Mouse (Mus musculus): ENCODE data around the gene Pdgfa.

The Pdgfa gene

DNA sequence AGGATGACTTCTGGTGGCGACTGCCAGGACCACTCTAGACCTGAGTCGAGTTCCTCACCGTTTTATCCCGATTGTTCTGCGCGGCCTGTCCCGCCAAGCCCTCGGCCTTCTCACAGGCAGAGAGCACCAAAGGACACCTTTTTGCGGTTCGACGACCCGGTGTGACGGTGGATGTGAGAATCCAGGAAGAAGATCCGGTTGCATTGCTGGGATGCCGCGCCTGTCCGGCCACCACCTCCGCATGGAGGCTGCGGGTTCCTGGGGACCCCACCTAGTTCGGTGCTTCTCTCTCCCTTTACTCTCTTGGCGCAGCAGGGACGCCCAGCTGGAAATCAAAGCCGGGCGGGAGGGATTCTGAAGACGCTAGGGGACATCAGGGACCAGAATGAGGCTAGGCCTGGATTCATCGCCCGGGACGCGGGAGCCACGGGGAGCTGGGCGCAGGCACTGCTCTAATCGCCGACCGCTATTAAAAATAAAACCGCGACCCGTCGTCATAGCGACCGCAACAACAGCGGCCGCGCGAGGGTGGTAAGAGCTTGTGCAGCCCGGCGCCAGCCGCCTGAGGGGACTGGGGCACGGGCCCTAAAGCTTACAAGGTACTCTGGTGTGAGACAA lies at the start of gene Pdgfa:
Gene Pdgfa (minus strand): TSS at position 200 of the 618 bp plus-strand sequence.
- DNase-seq (ENCODE audit: low spot score in 2 of 2), result peak in 1 of 2 experiments; percentile 26

DNA sequence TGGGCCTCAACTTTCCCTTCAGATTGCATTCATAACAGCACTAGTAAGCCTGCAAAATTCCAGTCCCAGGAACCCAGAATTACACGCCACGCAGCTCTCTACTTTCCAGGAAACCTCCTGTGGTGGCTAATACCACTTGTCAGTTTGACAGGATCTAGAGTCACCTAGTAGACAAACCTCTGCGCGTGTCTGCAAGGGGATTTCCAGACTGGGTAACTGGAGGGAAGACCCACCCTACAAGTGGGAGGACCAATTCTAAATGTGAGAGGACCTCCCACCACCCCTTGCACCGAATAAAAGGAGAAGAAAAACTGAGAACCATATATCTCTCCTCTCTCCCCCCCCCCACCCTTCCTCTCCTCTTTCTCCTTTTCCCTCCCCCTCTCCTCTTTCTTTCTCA lies 49.5 kb upstream of the Pdgfa start:
- no peak for DNase-seq (ENCODE audit: low spot score in 2 of 2)

DNA sequence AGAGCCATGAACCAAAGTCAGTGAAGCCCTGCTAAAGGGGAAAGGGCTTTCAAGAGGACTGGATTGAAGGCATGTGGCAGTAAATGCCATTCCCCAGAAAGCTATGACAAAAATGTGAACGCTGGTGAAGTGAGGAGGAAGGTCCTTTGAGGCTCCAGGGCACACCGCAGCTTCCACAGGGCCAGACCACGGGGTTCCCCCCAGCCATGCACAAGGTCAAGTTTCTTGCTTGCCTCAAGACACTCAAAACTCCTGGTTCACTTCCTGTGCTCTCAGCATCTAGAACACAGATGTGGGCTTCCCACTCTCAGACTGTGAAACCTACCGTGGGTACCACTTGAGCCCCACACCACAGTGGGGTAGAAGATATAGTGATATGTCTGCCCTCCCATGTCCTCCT lies 46.4 kb upstream of the Pdgfa start:
- DNase-seq (ENCODE audit: low spot score in 2 of 2), result no peak

DNA sequence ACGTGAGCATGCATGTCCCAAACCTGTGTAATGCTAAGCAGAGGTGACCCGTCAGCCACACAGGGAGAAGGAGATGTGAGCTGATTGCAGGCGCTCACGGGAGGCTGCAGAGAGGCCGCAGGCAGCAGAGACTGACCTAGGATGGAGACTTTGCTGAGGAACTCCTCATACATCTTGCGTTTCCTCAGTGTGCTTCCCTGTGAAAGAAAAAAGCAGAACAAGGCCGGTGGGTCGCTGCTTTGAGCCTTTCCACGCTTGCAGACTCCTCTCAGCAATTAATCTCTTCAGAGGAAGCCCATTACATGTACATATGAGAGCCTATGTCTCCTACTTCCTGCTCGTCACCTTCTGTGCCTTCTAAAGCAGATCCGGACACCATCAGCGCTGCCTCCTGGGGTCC lies 45.1 kb upstream of the Pdgfa start:
- DNase-seq (ENCODE audit: low spot score in 2 of 2), result no peak

DNA sequence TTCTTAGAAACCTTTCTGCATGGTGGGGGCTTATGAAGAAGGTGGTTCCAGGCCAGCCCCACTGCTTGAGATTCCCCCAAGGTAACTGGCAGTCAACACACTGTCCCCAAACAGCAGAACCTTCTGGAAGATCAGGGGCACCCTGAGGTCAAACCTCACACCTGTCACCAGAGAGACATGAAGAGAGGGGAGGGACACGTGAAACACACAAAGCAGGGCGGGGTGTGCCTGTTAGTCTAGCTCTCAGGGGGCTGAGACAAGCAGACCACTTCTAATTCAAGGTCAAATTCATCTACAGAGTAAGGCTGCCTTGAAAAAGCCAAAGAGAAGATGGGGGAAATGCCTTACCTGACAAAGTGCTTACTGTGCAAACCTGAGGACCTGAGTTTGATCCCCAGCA lies 38.0 kb upstream of the Pdgfa start:
- no peak for DNase-seq (ENCODE audit: low spot score in 2 of 2)

DNA sequence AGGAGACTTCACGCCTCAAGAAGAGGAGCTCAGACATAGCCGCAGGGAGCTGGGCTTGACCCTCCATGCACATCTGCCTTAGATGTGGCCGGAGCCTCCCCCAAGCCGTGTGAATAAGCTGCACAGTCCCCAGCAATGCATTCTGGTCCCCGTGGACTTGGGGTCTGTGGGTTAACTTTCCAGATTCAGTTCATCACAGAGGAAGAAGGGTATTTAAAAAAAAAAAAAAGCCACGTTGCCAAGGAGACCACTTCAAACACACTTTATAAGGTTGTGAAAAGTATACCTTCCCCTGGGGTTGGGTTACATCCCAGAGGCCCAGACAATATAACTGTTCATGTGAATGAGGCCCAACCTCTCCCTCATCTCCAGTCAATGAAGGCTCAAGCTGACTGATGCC lies 37.6 kb upstream of the Pdgfa start:
- no peak for DNase-seq (ENCODE audit: low spot score in 2 of 2)

DNA sequence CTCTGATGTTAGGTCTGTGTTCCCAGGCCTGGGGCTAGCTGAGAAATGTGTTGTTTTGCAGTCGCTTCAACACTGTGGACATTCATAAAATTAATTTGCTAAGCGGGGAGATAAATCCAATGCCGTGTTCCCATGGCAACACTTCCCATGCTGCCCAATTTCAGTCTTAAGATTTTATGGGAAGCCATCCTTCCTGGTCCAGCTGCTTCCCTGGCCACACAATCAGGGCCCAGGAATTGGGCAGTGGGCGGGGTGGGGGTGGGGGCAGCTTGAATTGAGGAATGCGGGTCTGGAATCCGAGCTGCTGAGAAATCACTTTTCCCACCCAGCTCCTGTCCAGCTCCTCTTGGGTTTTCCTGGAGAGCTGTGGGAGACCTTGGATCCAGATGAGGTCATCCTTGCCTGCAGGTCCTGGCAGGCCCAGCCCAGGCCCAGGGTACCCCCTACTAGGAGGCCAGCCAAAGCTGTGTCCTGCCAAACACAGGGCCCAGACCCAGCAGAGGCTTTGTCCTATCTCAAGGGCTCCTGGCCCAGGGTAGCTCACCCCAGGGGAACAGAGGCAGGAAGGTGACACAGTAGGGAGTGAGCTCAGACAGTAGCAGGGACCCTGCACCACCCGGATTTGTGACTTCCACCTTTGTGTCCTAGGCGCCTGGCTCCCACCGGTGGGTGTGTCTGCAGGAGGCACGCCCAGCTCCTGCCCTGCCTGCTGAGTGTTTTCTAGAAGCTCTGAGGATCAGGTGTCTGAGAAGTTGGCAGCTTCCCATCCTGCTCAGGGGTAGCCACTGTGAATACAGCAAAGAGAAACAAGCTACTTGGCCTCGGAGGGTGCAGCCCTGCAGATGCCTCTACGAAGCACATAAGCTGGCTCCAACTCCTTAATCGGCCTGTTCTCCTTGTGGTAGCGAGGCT lies 36.5 kb upstream of the Pdgfa start:
- DNase-seq (ENCODE audit: low spot score in 2 of 2), result no peak

DNA sequence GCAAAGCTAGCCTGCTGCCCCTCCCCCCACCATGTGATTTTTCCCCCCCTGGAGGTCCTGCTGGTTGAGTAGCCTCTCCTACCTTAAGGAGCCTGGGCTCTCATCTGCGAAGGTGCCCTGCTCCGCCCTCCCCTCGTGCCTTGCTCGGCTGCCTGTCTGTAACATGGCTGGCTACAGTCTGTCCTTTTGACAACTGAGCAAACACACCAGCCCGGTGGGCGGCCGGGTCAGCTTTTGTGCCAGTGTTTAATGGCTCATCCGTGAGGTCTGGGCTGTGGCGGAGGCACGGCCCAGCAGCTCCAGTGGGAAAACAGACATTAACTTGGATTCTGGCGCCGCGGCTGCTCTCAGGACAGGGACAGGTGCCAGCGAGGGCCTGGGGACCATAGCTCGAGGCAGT lies 30.4 kb upstream of the Pdgfa start:
- no peak for DNase-seq (ENCODE audit: low spot score in 2 of 2)

DNA sequence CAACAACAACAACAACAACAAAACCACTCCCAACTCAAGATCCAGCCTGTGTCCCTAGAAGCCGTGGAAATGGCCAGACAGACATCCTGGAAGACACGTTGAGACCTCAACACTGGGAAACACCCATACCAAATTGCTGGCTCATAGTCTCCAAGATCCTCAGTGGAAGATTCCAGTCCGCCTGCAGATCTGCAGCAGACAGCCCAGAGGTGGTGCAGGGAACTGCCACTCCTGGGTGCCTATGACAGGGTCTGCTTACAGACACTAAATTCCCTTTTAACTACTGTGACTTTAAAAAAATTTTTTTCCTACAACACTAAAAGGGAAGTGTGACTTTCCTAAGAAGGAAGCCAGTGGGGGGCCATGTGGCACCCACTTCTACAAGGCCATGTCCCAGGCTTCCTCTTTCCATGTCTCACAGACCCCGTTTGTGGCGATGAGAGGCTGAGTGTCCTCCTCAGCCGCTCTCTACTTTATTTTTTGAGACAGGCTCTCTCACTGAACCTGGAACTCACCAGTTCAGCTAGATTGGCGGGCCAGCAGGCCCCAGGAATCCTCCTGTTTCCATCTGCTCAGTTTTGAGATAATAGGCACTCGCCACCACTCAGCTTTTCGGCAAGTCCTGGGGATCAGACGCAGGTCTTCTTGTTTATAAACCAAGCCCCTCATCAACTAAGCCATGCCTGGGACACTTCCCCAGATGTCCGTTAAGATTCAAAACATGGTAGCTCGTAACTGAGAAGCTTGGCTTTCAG lies 27.4 kb upstream of the Pdgfa start:
- no peak for DNase-seq (ENCODE audit: low spot score in 2 of 2)

DNA sequence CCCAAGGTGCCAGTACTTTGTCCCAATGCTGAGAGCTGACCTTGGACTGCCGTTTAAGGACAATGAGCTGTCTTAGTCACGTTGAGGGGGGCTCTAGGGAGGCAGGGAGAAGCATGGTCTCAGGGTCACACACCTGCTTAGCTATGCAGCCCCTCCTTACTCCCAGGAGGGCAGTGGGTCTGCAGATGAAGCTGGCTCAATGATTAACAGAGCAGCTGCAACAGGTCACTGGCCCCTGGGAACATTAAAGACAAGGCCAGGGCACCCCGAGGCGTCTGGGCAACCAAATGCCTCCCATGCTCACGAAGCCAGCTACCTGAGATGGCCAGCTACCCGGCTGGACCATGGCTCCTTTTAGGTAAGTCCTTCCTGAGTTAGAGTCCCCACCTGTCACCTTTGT lies 23.4 kb upstream of the Pdgfa start:
- DNase-seq (ENCODE audit: low spot score in 2 of 2), result no peak

DNA sequence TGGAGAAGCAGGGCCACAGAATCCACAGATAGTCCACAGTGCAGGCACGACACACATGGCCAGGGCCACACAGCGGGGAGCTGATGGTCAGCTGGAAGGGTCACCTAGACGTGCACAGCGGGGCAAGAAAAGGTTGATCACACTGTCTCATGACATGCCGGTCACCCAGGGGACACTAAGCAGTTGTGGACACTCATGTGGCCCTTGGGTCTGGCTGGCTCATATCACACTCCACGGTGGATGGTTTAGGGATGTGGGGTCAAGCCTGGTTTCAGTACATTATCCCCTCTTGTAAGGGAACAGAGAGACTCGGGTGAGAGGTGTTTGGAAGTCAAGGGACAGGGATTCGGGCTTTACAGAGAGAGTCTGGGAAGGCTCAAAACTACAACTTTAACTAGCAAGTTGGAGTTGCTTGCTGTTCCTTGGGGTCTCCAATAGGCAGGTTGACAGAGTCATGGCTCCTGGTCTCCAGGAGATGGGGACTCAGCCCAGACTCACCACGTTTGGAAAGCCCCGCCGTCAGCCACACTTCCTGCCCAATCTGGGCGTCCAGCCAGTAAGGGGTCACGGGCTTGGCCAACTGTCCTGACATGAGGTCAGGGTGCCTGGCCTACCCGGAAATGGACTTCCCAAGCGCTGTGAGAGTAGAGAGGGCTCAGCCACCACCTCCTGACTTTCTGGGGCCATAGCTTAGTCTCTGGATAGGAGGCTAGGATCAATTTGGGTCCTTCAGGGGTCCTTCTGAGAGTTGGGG lies 20.4 kb upstream of the Pdgfa start:
- DNase-seq (ENCODE audit: low spot score in 2 of 2), result no peak

DNA sequence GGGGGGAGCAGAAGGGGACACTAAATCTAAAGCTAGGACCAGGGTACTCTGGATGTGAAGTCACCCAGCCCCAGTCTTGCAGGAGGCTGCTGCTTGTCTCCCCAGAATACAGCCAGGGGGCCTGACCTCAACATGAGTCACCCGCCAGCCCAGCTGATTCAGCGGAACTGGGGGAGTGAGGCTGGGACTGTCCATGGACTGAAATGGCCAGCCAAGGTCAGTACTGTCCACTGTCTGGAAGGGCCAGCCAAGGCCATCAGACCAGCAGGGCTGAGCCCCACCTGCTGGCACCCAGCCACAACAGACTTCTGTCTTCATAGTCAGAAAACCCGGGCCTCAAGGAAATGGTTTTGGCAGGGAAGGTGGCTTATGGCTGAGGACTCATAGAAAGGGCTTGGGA lies 17.9 kb upstream of the Pdgfa start:
- DNase-seq (ENCODE audit: low spot score in 2 of 2), result no peak

DNA sequence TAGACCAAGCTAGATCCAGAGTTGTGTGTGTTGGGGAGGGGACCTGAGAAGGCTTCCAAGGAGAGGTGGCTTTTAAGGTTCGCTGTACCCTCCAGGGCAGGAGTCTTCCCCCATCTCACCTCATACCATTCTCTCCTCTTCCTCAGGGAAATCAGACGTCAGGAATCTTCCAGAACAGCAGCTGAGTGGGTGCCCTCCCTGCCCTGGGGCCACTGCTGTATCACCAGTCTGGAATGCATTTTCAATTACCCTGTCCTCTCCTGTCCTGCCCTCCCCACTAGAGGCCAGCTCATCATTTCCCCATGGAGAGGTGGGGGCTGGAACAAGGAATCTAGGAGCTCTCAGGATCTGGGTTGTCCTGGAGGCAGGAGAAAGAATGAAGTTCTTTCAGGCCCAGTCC lies 13.5 kb upstream of the Pdgfa start:
- no peak for DNase-seq (ENCODE audit: low spot score in 2 of 2)

DNA sequence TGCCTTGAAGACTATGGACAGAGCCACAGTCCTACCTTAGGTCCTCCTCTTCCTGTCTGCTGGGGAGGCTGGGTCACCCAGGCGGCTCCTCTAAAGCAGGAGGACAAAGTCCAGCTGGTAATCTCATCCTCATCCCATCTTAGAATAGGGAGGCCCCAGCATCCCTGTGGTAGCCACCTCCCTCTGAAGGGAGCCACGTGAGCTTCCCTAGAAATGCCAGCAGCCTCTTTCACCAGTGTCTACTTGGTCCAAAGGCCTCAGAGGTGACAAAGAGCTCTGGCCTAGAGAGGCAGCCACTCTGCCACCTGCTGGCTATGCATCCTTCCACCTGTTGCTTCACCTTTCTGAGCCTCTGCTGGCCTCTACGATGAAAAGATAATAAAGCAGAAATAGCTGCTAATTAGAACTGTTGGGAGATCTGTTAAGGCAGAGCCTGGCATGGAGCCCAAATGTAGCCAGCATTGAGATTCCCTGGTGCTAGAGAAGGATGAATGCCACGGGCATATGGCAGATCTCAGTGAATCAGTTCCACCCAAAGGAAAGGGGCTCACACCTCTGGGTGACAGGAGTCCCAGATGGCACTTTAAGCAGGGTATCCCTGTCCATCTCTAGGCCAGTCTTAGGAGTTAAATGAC lies 10.1 kb upstream of the Pdgfa start:
- DNase-seq (ENCODE audit: low spot score in 2 of 2), result no peak

DNA sequence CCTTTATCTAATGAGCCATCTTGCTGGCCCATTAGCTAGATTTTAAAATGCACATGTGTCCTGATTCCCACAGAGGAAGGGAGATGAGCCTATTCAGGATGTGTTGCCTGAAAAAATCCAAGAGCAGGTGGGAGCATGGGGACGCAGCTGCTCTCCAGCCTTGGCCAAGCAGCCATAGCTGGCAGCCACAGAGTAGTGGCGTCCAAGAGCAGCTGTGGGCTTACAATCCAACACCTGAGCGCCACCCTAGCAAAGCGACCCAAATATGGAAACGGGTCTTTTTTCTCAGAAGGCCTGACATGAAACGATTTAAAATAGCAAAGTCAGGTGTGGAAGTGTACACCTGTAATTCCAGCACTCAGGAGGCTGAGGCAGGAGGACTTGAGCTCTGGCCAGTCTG lies 7.4 kb upstream of the Pdgfa start:
- DNase-seq (ENCODE audit: low spot score in 2 of 2), result no peak

DNA sequence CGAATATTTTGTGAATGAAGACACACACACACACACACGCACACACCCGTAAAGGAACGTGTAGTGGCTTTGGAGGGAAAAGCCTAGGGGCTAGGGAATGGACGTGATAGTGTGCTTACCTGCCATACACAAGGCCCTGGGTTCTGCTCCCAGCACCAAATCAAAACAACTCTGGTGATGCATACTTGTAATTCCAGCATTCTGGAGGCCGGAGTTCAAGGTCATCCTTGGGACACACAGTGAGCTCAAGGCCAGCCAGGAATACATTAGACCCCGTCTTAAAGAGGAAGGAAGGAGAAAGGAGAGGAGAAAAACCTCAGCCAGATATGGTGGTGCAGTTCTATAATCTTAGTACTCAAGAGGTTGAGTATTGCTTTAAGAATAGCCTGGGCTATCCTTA lies 2.5 kb upstream of the Pdgfa start:
- no peak for DNase-seq (ENCODE audit: low spot score in 2 of 2)

DNA sequence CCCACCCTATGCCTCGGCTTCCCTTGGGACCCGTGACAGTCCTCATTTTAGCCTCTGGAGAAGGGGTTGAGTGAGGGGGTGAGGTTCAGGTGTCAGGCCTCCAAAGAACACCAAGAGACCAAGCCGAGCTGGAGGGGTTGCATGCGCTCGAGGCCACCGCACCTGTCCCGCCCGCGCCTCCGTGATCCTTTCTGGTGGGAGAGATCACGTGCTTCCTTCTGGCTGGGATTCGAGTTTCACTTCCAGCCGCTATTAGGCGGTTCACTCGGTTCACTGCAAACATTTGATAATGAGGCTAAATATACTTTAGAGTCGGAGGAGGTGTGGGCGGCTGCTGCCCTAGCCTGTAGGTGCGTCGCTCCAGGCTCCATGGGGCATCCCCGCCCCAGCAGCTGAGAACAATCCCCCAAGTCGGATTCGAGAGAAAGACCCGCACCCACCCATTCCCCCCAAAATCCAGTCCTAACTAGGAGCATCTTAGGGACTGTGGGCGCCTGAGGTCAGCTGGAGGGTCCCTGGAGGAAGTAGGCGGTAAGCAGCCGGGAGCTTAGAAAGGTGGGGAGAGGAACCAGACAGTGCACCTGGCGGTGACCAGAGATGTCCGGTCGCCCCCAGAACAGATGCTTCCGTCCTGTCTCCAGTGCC lies 888 bp upstream of the Pdgfa start:
- DNase-seq (ENCODE audit: low spot score in 2 of 2), result no peak

DNA sequence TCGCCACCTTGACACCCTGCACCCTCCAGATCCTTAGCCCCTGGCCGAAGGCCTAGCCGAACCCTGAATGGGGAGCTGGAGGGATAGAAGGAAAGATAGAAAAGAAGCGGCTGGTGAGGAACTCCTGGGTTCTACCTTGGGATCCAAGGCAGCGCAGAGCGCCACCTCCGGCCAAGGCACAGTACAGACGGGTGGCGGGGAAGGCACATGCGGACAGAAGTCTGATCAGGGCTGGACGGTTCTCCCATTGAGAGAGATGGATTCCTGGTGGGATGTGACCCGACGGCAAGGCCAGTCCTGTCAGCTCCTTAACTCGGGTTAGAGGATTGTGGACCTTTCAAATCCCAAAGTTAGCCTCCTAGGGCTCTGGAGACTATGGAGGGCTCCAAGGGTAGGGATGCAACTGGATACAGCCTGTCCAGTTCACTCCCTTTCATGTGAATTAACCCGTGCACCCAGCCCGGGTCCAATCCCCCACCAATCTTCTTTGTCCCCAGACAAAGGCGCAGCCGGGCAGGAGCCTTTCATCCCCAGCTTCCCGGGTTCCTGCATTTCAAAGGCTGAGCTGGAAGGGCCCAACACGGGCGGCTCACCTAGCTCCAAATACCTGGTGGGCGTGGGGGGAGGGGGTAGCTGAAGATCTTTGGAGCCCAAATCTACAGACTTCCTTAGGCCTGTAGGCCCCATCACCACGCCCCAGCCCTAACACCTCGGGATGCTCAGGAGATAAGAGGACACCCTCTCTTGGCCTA lies 672 bp downstream of the Pdgfa start:
- DNase-seq (ENCODE audit: low spot score in 2 of 2), result peak in 1 of 2 experiments; percentile 43

DNA sequence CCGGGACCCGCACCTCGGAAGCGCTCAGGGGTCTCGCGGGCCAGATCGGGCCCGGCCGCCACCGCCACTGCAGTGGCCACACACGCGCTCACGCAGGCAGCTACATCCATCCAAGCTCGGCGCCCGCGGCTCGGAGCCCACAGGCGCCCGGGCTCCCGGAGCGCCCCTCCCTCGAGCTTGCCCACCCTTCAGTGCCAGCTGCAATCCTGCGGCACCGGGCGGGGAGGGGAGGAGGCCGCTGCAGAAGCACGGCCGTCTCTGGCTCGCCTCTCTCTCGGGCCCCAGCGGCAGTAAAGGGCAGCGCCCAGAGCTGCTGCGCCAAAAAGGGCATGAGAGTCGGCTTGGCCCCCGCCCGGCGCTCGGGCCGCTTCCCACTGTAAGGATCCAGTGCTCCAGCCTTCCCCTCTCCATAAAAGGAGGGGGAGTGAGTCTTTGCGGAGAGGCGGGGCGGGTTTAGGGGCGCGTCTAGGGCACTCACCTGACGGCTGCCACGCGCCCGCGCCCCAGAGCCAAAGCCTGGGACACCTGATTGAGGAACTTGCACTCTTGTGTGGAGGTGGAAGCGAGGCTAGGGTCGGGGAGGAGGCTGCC lies 1.4 kb downstream of the Pdgfa start:
- peak; percentile 43 to 49 for DNase-seq (ENCODE audit: low spot score in 2 of 2)
